Mouse (Mus musculus) stomach, embryonic 14.5 days (tissue): ENCODE measurements around the gene Gtpbp1. TPM values are rescaled to one million over a fixed set of nuclear protein-coding genes. Genes with fewer than 3 reads are reported as not detected.

Experiments
- ATAC-seq: fragments of 200-750 bp; cut with Nextera tagmentation; 2 replicates; pipeline ENCODE4 v1.8.0; 2017; ENCODE audit warnings: low read depth, moderate TSS enrichment; ENCODE audit not compliant: insufficient number of reproducible peaks, insufficient read depth, low FRiP score
- H3K27ac ChIP-seq: fragments of 300-500 bp; sonication (generic); 2 replicates; pipeline ENCODE4 v1.5.1; 2014; ENCODE audit warnings: mild to moderate bottlenecking, low read length, moderate library complexity, mixed read lengths
- H3K27me3 ChIP-seq: fragments of 300-500 bp; sonication (generic); 2 replicates; pipeline ENCODE4 v1.6.1; 2014; ENCODE audit warnings: low read length, control low read depth, mixed read lengths; ENCODE audit not compliant: control insufficient read depth, insufficient read depth
- H3K36me3 ChIP-seq: fragments of 300-500 bp; sonication (generic); 2 replicates; pipeline ENCODE4 v1.6.1; 2014; ENCODE audit warnings: mild to moderate bottlenecking, control low read depth, low read length, moderate library complexity, mixed read lengths; ENCODE audit not compliant: control insufficient read depth, insufficient read depth
- H3K4me1 ChIP-seq: fragments of 300-500 bp; sonication (generic); 2 replicates; pipeline ENCODE4 v1.6.1; 2014; ENCODE audit warnings: low read length, control low read depth, mixed read lengths; ENCODE audit not compliant: control insufficient read depth, insufficient read depth
- H3K4me2 ChIP-seq: fragments of 300-500 bp; sonication (generic); replicated peaks from 2 replicates; pipeline ENCODE4 v1.6.1; 2014; ENCODE audit warnings: low read depth, low read length, control low read depth
- H3K4me3 ChIP-seq: fragments of 300-500 bp; sonication (generic); 2 replicates; pipeline ENCODE4 v1.5.1; 2014; ENCODE audit warnings: low read depth, low read length, control low read depth
- H3K9ac ChIP-seq: fragments of 300-500 bp; sonication (generic); replicated peaks from 2 replicates; pipeline ENCODE4 v1.6.1; 2014; ENCODE audit warnings: low read depth, mild to moderate bottlenecking, control low read depth, low read length, moderate library complexity, mixed read lengths
- H3K9me3 ChIP-seq: fragments of 300-500 bp; sonication (generic); 2 replicates; pipeline ENCODE4 v1.6.1; 2016; ENCODE audit warnings: low read depth, low read length, control low read depth; ENCODE audit not compliant: control insufficient read depth
- WGBS: fragments of 180-500 bp; shearing (Covaris S2); extraction: QIAGEN DNeasy Blood & Tissue Kit; methylation state at CpG from one replicate; pipeline ENCODE4 v1.1.7; 2014; 5-methylcytosine and 5-hydroxymethylcytosine counted together
- polyA plus RNA-seq: library from polyadenylated mRNA; unstranded; fragments of >200 nt; fragmentation: Nextera tagmentation; extraction: Ambion mirVana; gene quantifications from 2 replicates; pipeline ENCODE4 v1.2.1, GENCODE M21; 2014

The Gtpbp1 gene
- polyA plus RNA-seq, 1 experiment from 2014 or later: 24.7 TPM

GRCm38 (mm10) chr15:79723439-79723838, 32.8 kb downstream of the Gtpbp1 start:
- WGBS: 4% methylated on average over 1 of the region's 1 CpGs
- no peak for ATAC-seq

DNA sequence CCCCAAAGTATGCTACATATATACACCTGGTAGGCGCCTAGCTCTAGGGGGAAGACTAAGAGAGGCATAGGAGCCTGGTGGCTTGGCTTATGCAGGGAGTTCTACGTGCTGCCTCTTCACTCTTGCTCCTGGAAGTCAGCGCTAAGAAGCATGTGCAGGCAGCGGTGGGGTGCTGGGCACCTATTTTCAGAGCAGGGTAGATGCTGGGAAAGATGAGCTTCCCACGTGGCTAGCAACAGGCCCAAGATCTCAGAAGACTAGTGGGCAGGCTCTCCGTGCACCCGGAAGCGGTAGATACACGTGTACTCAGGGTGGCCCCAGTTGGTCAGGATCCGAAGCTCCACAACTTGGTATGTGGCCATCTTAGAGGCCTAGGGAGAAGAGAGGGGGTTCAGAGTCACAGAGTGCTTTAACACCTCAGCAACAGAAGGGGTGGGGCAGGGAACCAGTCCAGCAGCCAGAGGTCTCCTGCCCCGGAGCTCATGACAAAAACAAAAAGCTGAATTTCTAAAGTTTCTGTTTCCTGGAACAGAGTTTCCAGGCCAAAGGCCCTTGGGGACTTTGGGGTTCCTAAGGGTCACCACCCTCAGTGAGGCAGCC, 34.6 kb downstream of the Gtpbp1 start:
- Histone ChIP-seq H3K4me3 (no peak overlapping the region), H3K27ac (no peak overlapping the region), H3K9me3 (no peaks in the 10 kb centered on the region), H3K27me3 (no peaks in the 10 kb centered on the region), H3K9ac (no peak overlapping the region), H3K4me1 (no peaks in the 10 kb centered on the region), H3K4me2 (no peak overlapping the region), H3K36me3 (peaks cover 55% of the 10 kb centered on the region)
- ATAC-seq: no peak
- 88% methylated on average over 11 of the region's 11 CpGs for WGBS

More at GRCm38 (mm10) chr15:79723439-79723838, 32.8 kb downstream of the Gtpbp1 start:
- no peaks in the 10 kb centered on the region for H3K9me3 ChIP-seq
- no peak overlapping the region for H3K4me3 ChIP-seq
- no peaks in the 10 kb centered on the region for H3K4me1 ChIP-seq
- H3K27me3 ChIP-seq: no peaks in the 10 kb centered on the region
- H3K9ac ChIP-seq: no peak overlapping the region
- H3K27ac ChIP-seq: no peak overlapping the region
- peaks cover 56% of the 10 kb centered on the region for H3K36me3 ChIP-seq
- no peak overlapping the region for H3K4me2 ChIP-seq

- Histone ChIP-seq H3K27ac (no peak overlapping the region), H3K27me3 (no peaks in the 10 kb centered on the region), H3K4me1 (no peaks in the 10 kb centered on the region), H3K9me3 (no peaks in the 10 kb centered on the region), H3K4me2 (no peak overlapping the region), H3K36me3 (peaks cover 60% of the 10 kb centered on the region), H3K9ac (no peak overlapping the region), H3K4me3 (no peak overlapping the region)
- 95% methylated on average over 6 of the region's 6 CpGs for WGBS
- ATAC-seq: no peak
Measured at GRCm38 (mm10) chr15:79727840-79728239, 37.2 kb downstream of the Gtpbp1 start.

DNA sequence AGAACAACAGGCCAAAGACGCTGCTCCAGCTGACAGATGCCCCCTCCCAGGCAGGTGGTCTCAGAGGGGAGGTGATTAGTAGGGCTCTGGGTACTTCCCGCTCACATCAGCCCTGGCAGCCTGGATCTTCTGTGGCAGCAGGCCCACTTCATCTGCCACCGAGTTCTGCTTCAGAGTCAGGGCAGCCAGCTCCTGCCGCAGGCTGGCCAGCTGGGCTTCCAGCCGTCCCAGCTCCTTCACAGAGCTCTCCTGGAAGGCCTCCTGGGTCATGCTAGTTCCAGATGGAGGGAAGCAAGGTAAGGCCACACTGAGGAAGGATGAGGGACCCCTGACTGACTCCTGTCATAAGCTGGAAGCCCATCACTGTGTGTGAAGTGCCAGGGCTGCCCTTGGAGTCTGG, 37.7 kb downstream of the Gtpbp1 start:
- WGBS: 80% methylated on average over 5 of the region's 5 CpGs
- Histone ChIP-seq H3K4me1 (no peaks in the 10 kb centered on the region), H3K9ac (no peak overlapping the region), H3K36me3 (peaks cover 60% of the 10 kb centered on the region), H3K9me3 (no peaks in the 10 kb centered on the region), H3K27me3 (no peaks in the 10 kb centered on the region), H3K4me2 (no peak overlapping the region), H3K4me3 (no peak overlapping the region), H3K27ac (no peak overlapping the region)
- ATAC-seq: no peak

- no peaks in the 10 kb centered on the region for H3K4me1 ChIP-seq
- no peak overlapping the region for H3K4me2 ChIP-seq
- no peaks in the 10 kb centered on the region for H3K9me3 ChIP-seq
- H3K27me3 ChIP-seq: no peaks in the 10 kb centered on the region
- no peak overlapping the region for H3K4me3 ChIP-seq
- WGBS: 75% methylated on average over 10 of the region's 10 CpGs
- ATAC-seq: no peak
- peaks cover 65% of the 10 kb centered on the region for H3K36me3 ChIP-seq
- H3K9ac ChIP-seq: no peak overlapping the region
- no peak overlapping the region for H3K27ac ChIP-seq
Measured at GRCm38 (mm10) chr15:79728731-79729388, 38.2 kb downstream of the Gtpbp1 start.

- 94% methylated on average over 7 of the region's 7 CpGs for WGBS
- ATAC-seq: no peak
- H3K36me3 ChIP-seq: peaks cover 72% of the 10 kb centered on the region
Measured at GRCm38 (mm10) chr15:79731554-79731953, 40.9 kb downstream of the Gtpbp1 start.

DNA sequence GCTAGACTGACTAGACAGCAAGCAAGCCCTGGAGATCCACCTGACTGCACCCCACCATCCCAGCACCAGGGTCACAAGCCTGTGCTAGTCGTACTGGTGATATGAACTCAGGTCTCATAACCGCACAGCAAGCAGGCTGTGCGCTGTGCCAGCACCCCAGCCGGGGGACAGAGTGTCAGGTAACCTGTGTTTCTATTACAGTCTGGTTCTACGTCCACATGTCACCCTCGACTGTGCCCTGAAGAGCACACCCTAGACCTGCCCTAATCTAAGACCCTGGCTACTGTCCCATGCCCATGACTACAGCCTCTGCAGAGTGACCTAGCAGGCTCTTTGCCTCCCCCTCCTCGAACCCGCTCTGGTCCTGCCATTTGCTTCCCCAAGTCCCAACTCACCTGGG, 42.5 kb downstream of the Gtpbp1 start:
- no peaks in the 10 kb centered on the region for H3K27me3 ChIP-seq
- H3K4me1 ChIP-seq: no peaks in the 10 kb centered on the region
- no peak overlapping the region for H3K27ac ChIP-seq
- no peak overlapping the region for H3K4me3 ChIP-seq
- no peaks in the 10 kb centered on the region for H3K9me3 ChIP-seq
- WGBS: 95% methylated on average over 8 of the region's 8 CpGs
- peaks cover 71% of the 10 kb centered on the region for H3K36me3 ChIP-seq
- ATAC-seq: no peak
- no peak overlapping the region for H3K4me2 ChIP-seq
- H3K9ac ChIP-seq: no peak overlapping the region

More at GRCm38 (mm10) chr15:79731554-79731953, 40.9 kb downstream of the Gtpbp1 start:
- Histone ChIP-seq H3K4me2 (no peak overlapping the region), H3K27ac (no peak overlapping the region), H3K27me3 (no peaks in the 10 kb centered on the region), H3K9ac (no peak overlapping the region), H3K4me3 (no peak overlapping the region), H3K4me1 (no peaks in the 10 kb centered on the region), H3K9me3 (no peaks in the 10 kb centered on the region)

DNA sequence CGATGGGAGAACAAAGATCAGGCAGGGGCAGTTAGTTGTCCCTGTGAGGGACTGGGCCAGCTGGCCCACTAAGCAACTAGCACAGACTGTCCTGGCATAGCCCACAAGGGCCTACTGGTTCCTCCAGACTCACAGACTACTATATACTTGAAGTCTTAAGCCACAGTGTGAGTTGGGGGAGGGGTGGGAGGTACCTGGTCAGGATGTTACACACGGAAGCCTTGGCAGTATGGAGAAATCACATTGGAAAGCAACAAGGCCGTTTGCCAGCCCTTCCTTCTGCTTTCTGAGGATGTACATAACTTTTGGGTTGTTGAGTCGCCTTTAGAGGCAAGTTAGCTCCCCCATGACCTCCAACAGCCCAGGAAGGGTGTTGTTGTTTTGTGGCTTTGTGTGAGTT, 43.0 kb downstream of the Gtpbp1 start:
- no peak for ATAC-seq
- WGBS: 74% methylated on average over 4 of the region's 4 CpGs
- H3K36me3 ChIP-seq: peaks cover 71% of the 10 kb centered on the region

More for the DNA sequence above, 43.0 kb downstream of the Gtpbp1 start:
- Histone ChIP-seq H3K4me2 (no peak overlapping the region), H3K9ac (no peak overlapping the region), H3K9me3 (no peaks in the 10 kb centered on the region), H3K4me1 (no peaks in the 10 kb centered on the region), H3K27me3 (no peaks in the 10 kb centered on the region), H3K27ac (no peak overlapping the region), H3K4me3 (no peak overlapping the region)
